Mouse (Mus musculus): ENCODE data around the gene Ikbke. TPM values are rescaled to one million over a fixed set of nuclear protein-coding genes. Genes with fewer than 3 reads are reported as not detected.
A peak's percentile ranks its signal among the peaks of the same experiment; 100 is the strongest.
"Not testable (repeated sequence)": the region's sequence is repeated elsewhere in the genome, so short reads cannot be mapped to it uniquely, and the experiment has no call there.

Gene Ikbke
- polyA plus RNA-seq (2014; fragmentation: Nextera tagmentation; extraction: Ambion mirVana): 4.7 and 6.0 TPM in 2 replicates

GRCm38 (mm10) chr1:131279456-131279776 is at the start of gene Ikbke:
Ikbke (minus strand) TSS chr1:131279606.
- DNase-seq (ENCODE audit: low spot score) (no peak), ATAC-seq (ENCODE audit: low read depth) (no peak)
- Histone ChIP-seq H3K4me3 (ENCODE audit: low read depth, low read length) (peak within 1 kb of the TSS; percentile 39), H3K9me3 (ENCODE audit: control insufficient read depth, low read length) (no peaks in the 10 kb centered on the region), H3K4me1 (ENCODE audit: control insufficient read depth, insufficient read depth, low read length) (peaks cover 11% of the 10 kb centered on the region; the same call in 1 of the 2 replicates), H3K27me3 (replicated peaks; ENCODE audit: control insufficient read depth, insufficient read depth, low read length) (no peaks in the 10 kb centered on the region), H3K36me3 (ENCODE audit: control insufficient read depth, insufficient read depth, low read length) (no peaks in the 10 kb centered on the region), H3K4me2 (ENCODE audit: low read depth, low read length) (peak within 1 kb of the TSS; percentile 56), H3K9ac (ENCODE audit: low read depth, low read length) (peak within 1 kb of the TSS; percentile 56), H3K27ac (replicated peaks; ENCODE audit: low read depth, low read length) (no peak within 1 kb of the TSS; the same call in 1 of the 2 replicates)
- 27% methylated on average over 4 of the region's 4 CpGs for WGBS

- H3K27ac ChIP-seq (replicated peaks; ENCODE audit: low read depth, low read length); H3K4me2 ChIP-seq (ENCODE audit: low read depth, low read length); DNase-seq (ENCODE audit: low spot score); H3K9me3 ChIP-seq (ENCODE audit: control insufficient read depth, low read length); ATAC-seq (ENCODE audit: low read depth); H3K27me3 ChIP-seq (replicated peaks; ENCODE audit: control insufficient read depth, insufficient read depth, low read length); H3K4me3 ChIP-seq (ENCODE audit: low read depth, low read length); H3K4me1 ChIP-seq (ENCODE audit: control insufficient read depth, insufficient read depth, low read length); H3K9ac ChIP-seq (ENCODE audit: low read depth, low read length): not testable (repeated sequence)
- 100% methylated on average over 1 of the region's 1 CpGs for WGBS
- H3K36me3 ChIP-seq (ENCODE audit: control insufficient read depth, insufficient read depth, low read length): peaks cover 43% of the 10 kb centered on the region
Observed at GRCm38 (mm10) chr1:131329093-131329492, 49.7 kb upstream of the Ikbke start.

GRCm38 (mm10) chr1:131327167-131327566 is 47.8 kb upstream of the Ikbke start:
- no peaks in the 10 kb centered on the region for H3K4me1 ChIP-seq (ENCODE audit: control insufficient read depth, insufficient read depth, low read length)

GRCm38 (mm10) chr1:131324816-131325463 is 45.5 kb upstream of the Ikbke start:
- H3K4me2 ChIP-seq (ENCODE audit: low read depth, low read length): no peak overlapping the region
- H3K36me3 ChIP-seq (ENCODE audit: control insufficient read depth, insufficient read depth, low read length): peaks cover 32% of the 10 kb centered on the region
- H3K4me3 ChIP-seq (ENCODE audit: low read depth, low read length): no peak overlapping the region
- no peak overlapping the region for H3K9ac ChIP-seq (ENCODE audit: low read depth, low read length)
- H3K9me3 ChIP-seq (ENCODE audit: control insufficient read depth, low read length): no peaks in the 10 kb centered on the region
- DNase-seq (ENCODE audit: low spot score): no peak
- H3K4me1 ChIP-seq (ENCODE audit: control insufficient read depth, insufficient read depth, low read length): no peaks in the 10 kb centered on the region
- WGBS: 89% methylated on average over 3 of the region's 3 CpGs
- H3K27me3 ChIP-seq (replicated peaks; ENCODE audit: control insufficient read depth, insufficient read depth, low read length): no peaks in the 10 kb centered on the region
- H3K27ac ChIP-seq (replicated peaks; ENCODE audit: low read depth, low read length): no peak overlapping the region
- no peak for ATAC-seq (ENCODE audit: low read depth)

More at GRCm38 (mm10) chr1:131327167-131327566, 47.8 kb upstream of the Ikbke start:
- Histone ChIP-seq H3K36me3 (ENCODE audit: control insufficient read depth, insufficient read depth, low read length) (peaks cover 28% of the 10 kb centered on the region), H3K9ac (ENCODE audit: low read depth, low read length) (no peak overlapping the region), H3K27ac (replicated peaks; ENCODE audit: low read depth, low read length) (no peak overlapping the region), H3K9me3 (ENCODE audit: control insufficient read depth, low read length) (no peaks in the 10 kb centered on the region), H3K4me2 (ENCODE audit: low read depth, low read length) (no peak overlapping the region), H3K4me3 (ENCODE audit: low read depth, low read length) (no peak overlapping the region), H3K27me3 (replicated peaks; ENCODE audit: control insufficient read depth, insufficient read depth, low read length) (no peaks in the 10 kb centered on the region)
- 92% methylated on average over 1 of the region's 1 CpGs for WGBS
- no peak for ATAC-seq (ENCODE audit: low read depth)
- DNase-seq (ENCODE audit: low spot score): no peak

- H3K36me3 ChIP-seq (ENCODE audit: control insufficient read depth, insufficient read depth, low read length): peaks cover 61% of the 10 kb centered on the region
- no peak overlapping the region for H3K4me3 ChIP-seq (ENCODE audit: low read depth, low read length)
- no peaks in the 10 kb centered on the region for H3K9me3 ChIP-seq (ENCODE audit: control insufficient read depth, low read length)
- WGBS: 91% methylated on average over 3 of the region's 3 CpGs
- no peak for ATAC-seq (ENCODE audit: low read depth)
- H3K9ac ChIP-seq (ENCODE audit: low read depth, low read length): no peak overlapping the region
- DNase-seq (ENCODE audit: low spot score): no peak
- no peaks in the 10 kb centered on the region; the same call in 1 of the 2 replicates for H3K4me1 ChIP-seq (ENCODE audit: control insufficient read depth, insufficient read depth, low read length)
- H3K27me3 ChIP-seq (replicated peaks; ENCODE audit: control insufficient read depth, insufficient read depth, low read length): no peaks in the 10 kb centered on the region
- no peak overlapping the region for H3K4me2 ChIP-seq (ENCODE audit: low read depth, low read length)
- H3K27ac ChIP-seq (replicated peaks; ENCODE audit: low read depth, low read length): no peak overlapping the region
Observed at GRCm38 (mm10) chr1:131319598-131320330, 40.4 kb upstream of the Ikbke start.

GRCm38 (mm10) chr1:131318397-131318796 is 39.0 kb upstream of the Ikbke start:
- H3K4me2 ChIP-seq (ENCODE audit: low read depth, low read length): no peak overlapping the region
- H3K4me3 ChIP-seq (ENCODE audit: low read depth, low read length): no peak overlapping the region
- H3K4me1 ChIP-seq (ENCODE audit: control insufficient read depth, insufficient read depth, low read length): no peaks in the 10 kb centered on the region; the same call in 1 of the 2 replicates
- DNase-seq (ENCODE audit: low spot score) (no peak), ATAC-seq (ENCODE audit: low read depth) (no peak)
- H3K9me3 ChIP-seq (ENCODE audit: control insufficient read depth, low read length): no peaks in the 10 kb centered on the region
- no peak overlapping the region for H3K9ac ChIP-seq (ENCODE audit: low read depth, low read length)
- H3K27me3 ChIP-seq (replicated peaks; ENCODE audit: control insufficient read depth, insufficient read depth, low read length): no peaks in the 10 kb centered on the region
- WGBS: 79% methylated on average over 2 of the region's 2 CpGs
- H3K27ac ChIP-seq (replicated peaks; ENCODE audit: low read depth, low read length): no peak overlapping the region
- H3K36me3 ChIP-seq (ENCODE audit: control insufficient read depth, insufficient read depth, low read length): peaks cover 70% of the 10 kb centered on the region

- no peaks in the 10 kb centered on the region for H3K27me3 ChIP-seq (replicated peaks; ENCODE audit: control insufficient read depth, insufficient read depth, low read length)
- H3K4me2 ChIP-seq (ENCODE audit: low read depth, low read length): no peak overlapping the region
- DNase-seq (ENCODE audit: low spot score): no peak
- H3K4me1 ChIP-seq (ENCODE audit: control insufficient read depth, insufficient read depth, low read length): no peaks in the 10 kb centered on the region; the same call in 1 of the 2 replicates
- no peak overlapping the region for H3K27ac ChIP-seq (replicated peaks; ENCODE audit: low read depth, low read length)
- no peaks in the 10 kb centered on the region for H3K9me3 ChIP-seq (ENCODE audit: control insufficient read depth, low read length)
- no peak for ATAC-seq (ENCODE audit: low read depth)
- H3K9ac ChIP-seq (ENCODE audit: low read depth, low read length): no peak overlapping the region
- WGBS: 88% methylated on average over 5 of the region's 5 CpGs
- no peak overlapping the region for H3K4me3 ChIP-seq (ENCODE audit: low read depth, low read length)
- peaks cover 78% of the 10 kb centered on the region for H3K36me3 ChIP-seq (ENCODE audit: control insufficient read depth, insufficient read depth, low read length)
Observed at GRCm38 (mm10) chr1:131317625-131318024, 38.2 kb upstream of the Ikbke start.

GRCm38 (mm10) chr1:131311284-131311683 is 31.9 kb upstream of the Ikbke start:
- 91% methylated on average over 3 of the region's 3 CpGs for WGBS
- Histone ChIP-seq H3K9me3 (ENCODE audit: control insufficient read depth, low read length) (no peaks in the 10 kb centered on the region), H3K4me2 (ENCODE audit: low read depth, low read length) (no peak overlapping the region), H3K9ac (ENCODE audit: low read depth, low read length) (no peak overlapping the region), H3K27ac (replicated peaks; ENCODE audit: low read depth, low read length) (no peak overlapping the region), H3K36me3 (ENCODE audit: control insufficient read depth, insufficient read depth, low read length) (peaks cover 70% of the 10 kb centered on the region), H3K4me1 (ENCODE audit: control insufficient read depth, insufficient read depth, low read length) (no peaks in the 10 kb centered on the region), H3K27me3 (replicated peaks; ENCODE audit: control insufficient read depth, insufficient read depth, low read length) (no peaks in the 10 kb centered on the region), H3K4me3 (ENCODE audit: low read depth, low read length) (no peak overlapping the region)
- DNase-seq (ENCODE audit: low spot score) (no peak), ATAC-seq (ENCODE audit: low read depth) (no peak)

Measured in embryonic facial prominence, embryonic 14.5 days (tissue).